Mouse (Mus musculus) heart, postnatal 0 days (tissue): ENCODE data around the gene Stxbp5.

Experiments used
- CTCF ChIP-seq: IDR thresholded peaks from 2 replicates; pipeline ENCODE4 v1.5.1; 2016; ENCODE audit warnings: antibody characterized with exemption, control low read depth, low read depth
- EP300 ChIP-seq: IDR thresholded peaks from 2 replicates; pipeline ENCODE4 v1.6.1; 2016; ENCODE audit warnings: antibody characterized with exemption, low read depth

DNA sequence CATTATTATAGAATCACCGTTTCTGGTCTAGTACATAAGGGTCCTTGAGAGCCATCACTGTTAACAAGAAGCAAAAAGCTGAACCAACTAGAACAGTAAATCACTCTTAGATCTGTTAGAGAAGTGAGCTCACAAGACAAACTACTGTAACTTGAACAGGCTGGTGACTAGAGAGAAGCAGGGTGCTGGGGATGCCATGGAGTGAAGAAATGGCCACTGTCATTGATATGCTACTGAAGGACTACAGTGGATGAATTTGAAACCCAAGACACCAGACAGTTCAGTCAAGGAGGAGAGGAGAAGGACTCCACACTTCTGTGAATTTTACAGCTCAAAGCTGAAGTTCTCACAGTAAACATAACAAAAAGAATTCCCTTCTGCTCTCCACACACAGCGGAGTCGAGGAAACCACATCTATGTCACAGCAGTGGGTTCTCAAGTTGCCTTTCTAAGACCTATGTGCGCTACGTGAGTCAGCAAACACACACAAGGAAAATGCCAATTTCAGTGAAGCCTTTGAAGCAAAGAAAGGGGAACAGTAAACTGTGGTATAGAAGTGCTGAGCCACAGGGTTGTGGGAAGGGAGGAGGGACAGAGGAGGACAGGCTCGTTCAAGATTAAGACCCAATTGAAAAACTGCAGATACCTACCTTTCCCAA, 20.7 kb downstream of the Stxbp5 start:
- no peak for TF ChIP-seq CTCF
- no peak for TF ChIP-seq EP300
